Mouse (Mus musculus) lung, embryonic 16.5 days (tissue): Measurements from ENCODE around the gene Myct1. TPM values are rescaled to one million over a fixed set of nuclear protein-coding genes. Genes with fewer than 3 reads are reported as not detected.

Experiments used
- ATAC-seq: fragments of 200-750 bp; cut with Nextera tagmentation; 2 replicates; pipeline ENCODE4 v1.8.0; 2017; ENCODE audit warnings: low read depth, mild to moderate bottlenecking, moderate library complexity
- H3K27ac ChIP-seq: fragments of 300-500 bp; sonication (generic); 2 replicates; pipeline ENCODE4 v1.5.1; 2014; ENCODE audit warnings: mild to moderate bottlenecking, control low read depth, low read length
- H3K27me3 ChIP-seq: fragments of 300-500 bp; sonication (generic); 2 replicates; pipeline ENCODE4 v1.6.1; 2014; ENCODE audit warnings: low read depth, low read length, mixed read lengths; ENCODE audit not compliant: control insufficient read depth, insufficient read depth
- H3K36me3 ChIP-seq: fragments of 300-500 bp; sonication (generic); 2 replicates; pipeline ENCODE4 v1.6.1; 2014; ENCODE audit warnings: low read length; ENCODE audit not compliant: control insufficient read depth, insufficient read depth
- H3K4me1 ChIP-seq: fragments of 300-500 bp; sonication (generic); replicated peaks from 2 replicates; pipeline ENCODE4 v1.6.1; 2014; ENCODE audit warnings: low read length, mixed read lengths; ENCODE audit not compliant: control insufficient read depth, insufficient read depth
- H3K4me2 ChIP-seq: fragments of 300-500 bp; sonication (generic); 2 replicates; pipeline ENCODE4 v1.6.1; 2014; ENCODE audit warnings: low read depth, low read length, control low read depth
- H3K4me3 ChIP-seq: fragments of 300-500 bp; sonication (generic); 2 replicates; pipeline ENCODE4 v1.5.1; 2014; ENCODE audit warnings: mild to moderate bottlenecking, low read length, control low read depth
- H3K9ac ChIP-seq: fragments of 300-500 bp; sonication (generic); 2 replicates; pipeline ENCODE4 v1.6.1; 2014; ENCODE audit warnings: low read length, control low read depth
- H3K9me3 ChIP-seq: fragments of 300-500 bp; sonication (generic); 2 replicates; pipeline ENCODE4 v1.6.1; 2016; ENCODE audit warnings: low read length; ENCODE audit not compliant: control insufficient read depth
- WGBS: fragments of 180-500 bp; shearing (Covaris S2); extraction: QIAGEN DNeasy Blood & Tissue Kit; methylation state at CpG from one replicate; pipeline ENCODE4 v1.1.7; 2014; 5-methylcytosine and 5-hydroxymethylcytosine counted together
- polyA plus RNA-seq: library from polyadenylated mRNA; unstranded; fragments of >200 nt; fragmentation: Nextera tagmentation; extraction: Ambion mirVana; gene quantifications from 2 replicates; pipeline ENCODE4 v1.2.1, GENCODE M21; 2015

The Myct1 gene
- polyA plus RNA-seq, 1 experiment from 2014 or later, result 11.5 TPM

DNA sequence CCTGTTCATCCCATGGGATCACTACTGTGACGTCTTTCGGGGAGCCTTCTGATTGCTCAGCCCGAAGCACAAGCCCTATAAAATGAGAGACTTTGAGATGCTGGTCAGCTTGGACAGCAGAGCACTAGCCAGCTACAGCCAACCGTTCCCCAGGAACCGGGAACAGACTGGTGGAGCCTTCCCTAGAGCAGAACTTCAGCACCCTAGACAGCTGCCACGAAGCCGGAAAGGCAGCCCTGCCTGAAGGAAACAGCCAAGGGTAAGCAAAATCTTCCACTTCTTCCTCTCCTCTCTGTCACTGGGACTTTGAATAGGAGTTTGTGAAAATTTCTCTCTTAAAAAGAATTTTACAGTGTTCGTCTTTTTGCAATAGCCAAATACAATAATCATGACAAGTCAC lies 45.5 kb downstream of the Myct1 start, which contains the start of gene Vip:
TSS of gene Vip (plus strand) at position 107 of the 400 bp plus-strand sequence.
- Histone ChIP-seq H3K36me3 (no peaks in the 10 kb centered on the region), H3K27me3 (no peaks in the 10 kb centered on the region), H3K9me3 (no peaks in the 10 kb centered on the region), H3K27ac (no peak within 1 kb of the TSS), H3K9ac (no peak within 1 kb of the TSS), H3K4me1 (no peaks in the 10 kb centered on the region), H3K4me3 (no peak within 1 kb of the TSS), H3K4me2 (no peak within 1 kb of the TSS)
- WGBS, result 24% methylated on average over 8 of the region's 8 CpGs
- ATAC-seq, result no peak

Other genes with a start within 250 kb of the Myct1 start
- 4.3 and 4.7 TPM in 2 replicates for gene Syne1, start 42.3 kb upstream of the Myct1 start, polyA plus RNA-seq
- gene Vip, start 45.4 kb downstream of the Myct1 start, polyA plus RNA-seq, result 0.54 and 0.93 TPM in 2 replicates
- gene Fbxo5, start 211.8 kb downstream of the Myct1 start, polyA plus RNA-seq, result 75.8 and 85.1 TPM in 2 replicates
- gene Mtrf1l, start 230.1 kb downstream of the Myct1 start, polyA plus RNA-seq, result 14.1 and 15.7 TPM in 2 replicates